Mouse (Mus musculus) liver, postnatal 0 days (tissue): ENCODE measurements around the gene Krba1.

Source experiments
- CTCF ChIP-seq: sonication (generic); IDR thresholded peaks from 2 replicates; pipeline ENCODE4 v1.5.1; 2016; ENCODE audit warnings: antibody characterized with exemption, low read depth
- EP300 ChIP-seq: IDR thresholded peaks from 2 replicates; pipeline ENCODE4 v1.6.1; 2016; ENCODE audit warnings: antibody characterized with exemption, low read depth, mild to moderate bottlenecking

DNA sequence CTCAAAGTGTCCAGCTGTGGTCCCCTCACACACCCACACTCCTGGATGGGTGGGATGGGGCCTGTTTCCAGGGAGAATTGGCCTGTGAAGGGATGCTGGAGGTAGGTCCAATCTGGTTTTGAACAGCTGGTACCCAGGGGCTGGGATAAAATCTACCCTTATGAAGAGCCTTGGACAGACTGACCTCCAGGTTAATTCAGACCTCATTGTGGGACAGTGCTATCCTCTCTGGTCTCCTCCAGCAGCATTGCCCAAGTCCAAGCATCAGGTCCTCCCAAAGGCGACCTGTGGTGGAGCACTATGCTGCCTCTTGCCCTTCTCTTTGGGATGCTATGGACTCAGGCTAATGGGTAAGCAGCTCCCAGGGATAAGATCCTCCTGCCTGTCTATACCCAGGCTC is 52.5 kb downstream of the Krba1 start, which contains the start of gene Sspo:
- TF ChIP-seq CTCF (no peak), EP300 (no peak)
